8 mouse cellular contexts compared by ENCODE assay signal in the genomic region with DNA sequence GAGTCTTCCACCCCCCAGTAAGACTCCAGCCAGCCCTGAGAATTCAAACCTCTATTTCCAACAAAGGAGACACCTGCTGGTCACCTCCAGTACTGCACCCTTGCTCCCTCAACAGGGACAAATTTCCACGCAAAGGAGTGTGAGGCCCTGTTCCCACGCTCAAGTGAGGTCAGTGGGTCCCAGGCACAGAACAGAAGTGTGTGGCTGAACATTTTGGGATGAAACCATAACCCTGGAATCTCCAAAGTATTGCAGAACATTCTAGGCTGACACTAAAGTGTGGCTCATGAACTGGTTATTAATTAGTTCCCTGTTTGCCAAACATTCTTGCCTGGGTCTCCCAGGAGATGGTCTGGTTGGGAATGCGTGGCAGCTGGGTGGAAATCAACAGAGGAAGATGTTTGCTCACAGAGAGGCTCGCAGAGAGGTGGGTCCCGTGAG. TPM values are rescaled to one million over a fixed set of nuclear protein-coding genes. Genes with fewer than 3 reads are reported as not detected.
DNase-seq lines count a peak whose midpoint lies in the region; ATAC-seq and TF ChIP-seq lines count a peak whose summit lies in the region.

No protein-coding gene starts in this region.

- H3K9ac ChIP-seq in heart, embryonic 13.5 days: no peak overlapping the region

- H3K27me3 ChIP-seq in E14TG2a.4 (ENCODE audit: insufficient read depth, low read length): peaks cover 15% of the 10 kb centered on the region
- no peaks in the 10 kb centered on the region for H3K27me3 ChIP-seq in heart, embryonic 13.5 days (replicated peaks)

- peak; percentile 79 for DNase-seq in NIH3T3 (ENCODE audit: low read depth)
- DNase-seq in cerebellum, postnatal 14 days: peak; percentile 87 to 94
- peak; percentile 92 for DNase-seq in kidney, postnatal 4 days
- peak; percentile 89 for DNase-seq in lung, postnatal 10 days
- peak; percentile 40 for DNase-seq in spleen, adult 12 weeks (ENCODE audit: low spot score)

- H3K4me2 ChIP-seq in heart, embryonic 13.5 days: no peak overlapping the region

- no peaks in the 10 kb centered on the region for H3K36me3 ChIP-seq in E14TG2a.4 (ENCODE audit: insufficient read depth, low read length)
- H3K36me3 ChIP-seq in heart, embryonic 13.5 days: no peaks in the 10 kb centered on the region

- 0 out of 2 replicates have a peak overlapping the region, but pooled peaks have one; percentile 28 for H3K27ac ChIP-seq in heart, embryonic 13.5 days (replicated peaks)

- peaks cover 3% of the 10 kb centered on the region; the same call in 1 of the 2 replicates for H3K4me1 ChIP-seq in E14TG2a.4 (replicated peaks; ENCODE audit: low read depth, low read length)
- peaks cover 14% of the 10 kb centered on the region for H3K4me1 ChIP-seq in heart, embryonic 13.5 days

- peak; percentile 90 for TF ChIP-seq CTCF in E14TG2a.4 (conservative IDR thresholded peaks at IDR 0.05; ENCODE audit: low read length)

- no peak overlapping the region for H3K4me3 ChIP-seq in E14TG2a.4 (replicated peaks; ENCODE audit: low read length)
- no peak overlapping the region for H3K4me3 ChIP-seq in heart, embryonic 13.5 days

- no peaks in the 10 kb centered on the region for H3K9me3 ChIP-seq in E14TG2a.4 (ENCODE audit: low read length)
- H3K9me3 ChIP-seq in heart, embryonic 13.5 days: no peaks in the 10 kb centered on the region

- no peak for ATAC-seq in heart, embryonic 13.5 days (ENCODE audit: extremely low read depth, insufficient number of reproducible peaks, low FRiP score, low TSS enrichment)
- ATAC-seq in activated CD4-positive, CD25-positive, alpha-beta regulatory T cell, adult 4 months: no peak

- 45% methylated on average over 5 of the region's 5 CpGs for WGBS in heart, embryonic 13.5 days

RNA-seq across cellular contexts. Expression of gene Ripor3, which starts 6.6 kb away (rescaled TPM):
- 0.67 and 1.2 TPM in 2 replicates for polyA plus RNA-seq in heart, embryonic 13.5 days (2015; fragmentation: Nextera tagmentation; extraction: Ambion mirVana)
- polyA plus RNA-seq in activated CD4-positive, CD25-positive, alpha-beta regulatory T cell, adult 4 months (2017; shearing (Covaris generic)): under 1 TPM; 0.43 to 0.70 TPM

Comparison
In these comparisons a context has a peak if more than half of its experiments do, and no peak if none do; other contexts are left out.
1. DNase-seq: peak in every context shown above with its lines; median percentile 92 in kidney, postnatal 4 days; 90 in cerebellum, postnatal 14 days; 89 in lung, postnatal 10 days; 79 in NIH3T3; 40 in spleen, adult 12 weeks.